Mouse (Mus musculus) frontal cortex, postnatal 36 days (tissue): ENCODE results near the gene Krtap3-1.

Experiments
- DNase-seq, 2 experiments: peaks; one replicate each; pipeline ENCODE4 v3.0.0; 2022; ENCODE audit warnings: low spot score in 2 of 2

Krtap3-1 gene

GRCm38 (mm10) chr11:99521288-99521860, 45.1 kb downstream of the Krtap3-1 start, which contains the start of gene Krt39:
Gene Krt39 (minus strand): TSS chr11:99521338.
- no peak for DNase-seq
